Mouse (Mus musculus) left cerebral cortex, adult 6 months (tissue): ENCODE results near the gene Ets1. TPM values are rescaled to one million over a fixed set of nuclear protein-coding genes. Genes with fewer than 3 reads are reported as not detected.

Source experiments
- long read RNA-seq, 2 experiments: library from polyadenylated mRNA; unstranded; transcript quantifications; one replicate each; pipeline ENCODE4 v2.0.0; 2019 to 2020
- polyA plus RNA-seq: library from polyadenylated mRNA; unstranded; fragments of <200 nt; fragmentation: Nextera tagmentation; gene quantifications from 2 replicates; pipeline ENCODE4 v1.2.3, GENCODE M21; 2021

The Ets1 gene
- 4.6 and 7.2 TPM in 2 replicates for polyA plus RNA-seq
- long read RNA-seq, experiment 1, full-length matches to known transcripts, result 1 of 8 reads
- long read RNA-seq, experiment 1, partial matches to known transcripts, result 0 of 8 reads
- long read RNA-seq, experiment 1, other reads (novel, unspliced or antisense), result 7 of 8 reads
- long read RNA-seq, experiment 2, partial matches to known transcripts, result 0 of 15 reads
- long read RNA-seq, experiment 2, other reads (novel, unspliced or antisense), result 15 of 15 reads

GRCm38 (mm10) chr9:32635627-32636385 lies at the start of gene Ets1:
Ets1 (plus strand) TSS chr9:32636221.

Other genes starting within 250 kb of the Ets1 start
- gene Fli1, start 93.4 kb upstream of the Ets1 start, polyA plus RNA-seq, result 2.3 and 2.7 TPM in 2 replicates